Mouse (Mus musculus) heart, adult 18-20 months (tissue): ENCODE data around the gene Atp2b4. TPM values are rescaled to one million over a fixed set of nuclear protein-coding genes. Genes with fewer than 3 reads are reported as not detected.

Experiments used
- DNase-seq, 2 experiments: peaks; one replicate each; pipeline ENCODE4 v3.0.0; 2021 to 2022; ENCODE audit warnings: mixed read lengths in 1 of 2
- total RNA-seq, 2 experiments: library from RNA; stranded (reverse); gene quantifications; 2 replicates each; pipeline ENCODE4 v1.2.3; 2021

Atp2b4 gene
- total RNA-seq, 2 experiments from 2014 or later: 17.2 to 19.3 TPM

- no peak for DNase-seq
These were observed 1.9 kb downstream of the Atp2b4 start for GRCm38 (mm10) chr1:133798821-133799415.

- DNase-seq: peak; percentile 53 to 62
These were observed 2.6 kb downstream of the Atp2b4 start for GRCm38 (mm10) chr1:133797979-133798820.

GRCm38 (mm10) chr1:133797327-133797978, 3.4 kb downstream of the Atp2b4 start:
- DNase-seq: no peak

GRCm38 (mm10) chr1:133793646-133794045, 7.2 kb downstream of the Atp2b4 start:
- DNase-seq: peak in 1 of 2 experiments; percentile 36

- no peak for DNase-seq
These were observed 10.8 kb downstream of the Atp2b4 start for GRCm38 (mm10) chr1:133790011-133790410.

- no peak for DNase-seq
These were observed 12.0 kb downstream of the Atp2b4 start for GRCm38 (mm10) chr1:133788864-133789263.

- no peak for DNase-seq
These were observed 13.2 kb downstream of the Atp2b4 start for GRCm38 (mm10) chr1:133787500-133788210.

GRCm38 (mm10) chr1:133784621-133785020, 16.2 kb downstream of the Atp2b4 start:
- no peak for DNase-seq

- no peak for DNase-seq
These were observed 19.3 kb downstream of the Atp2b4 start for GRCm38 (mm10) chr1:133781531-133781930.

- no peak for DNase-seq
These were observed 21.8 kb downstream of the Atp2b4 start for GRCm38 (mm10) chr1:133779043-133779442.

GRCm38 (mm10) chr1:133777651-133778231, 23.1 kb downstream of the Atp2b4 start:
- DNase-seq: peak in 1 of 2 experiments; percentile 52

- no peak for DNase-seq
These were observed 28.3 kb downstream of the Atp2b4 start for GRCm38 (mm10) chr1:133772553-133772952.

- DNase-seq: no peak
These were observed 28.9 kb downstream of the Atp2b4 start for GRCm38 (mm10) chr1:133771831-133772399.

- DNase-seq: no peak
These were observed 32.8 kb downstream of the Atp2b4 start for GRCm38 (mm10) chr1:133767994-133768393.

GRCm38 (mm10) chr1:133766901-133767529, 33.8 kb downstream of the Atp2b4 start:
- DNase-seq: no peak

GRCm38 (mm10) chr1:133765376-133765775, 35.5 kb downstream of the Atp2b4 start:
- no peak for DNase-seq

GRCm38 (mm10) chr1:133762946-133763422, 37.9 kb downstream of the Atp2b4 start:
- no peak for DNase-seq

GRCm38 (mm10) chr1:133761278-133761677, 39.6 kb downstream of the Atp2b4 start:
- DNase-seq: no peak

GRCm38 (mm10) chr1:133754317-133754868, 46.4 kb downstream of the Atp2b4 start:
- DNase-seq: no peak

GRCm38 (mm10) chr1:133753325-133753724, 47.5 kb downstream of the Atp2b4 start:
- no peak for DNase-seq

- DNase-seq: no peak
These were observed 49.2 kb downstream of the Atp2b4 start for GRCm38 (mm10) chr1:133751621-133752020.
